Mouse (Mus musculus) hematopoietic stem cell, adult 5-6 weeks (primary cell): ENCODE data around the gene Usp32. TPM values are rescaled to one million over a fixed set of nuclear protein-coding genes. Genes with fewer than 3 reads are reported as not detected.

Experiments
- ATAC-seq, 2 experiments: fragments of 125-278 bp in 1 of 2; replicated peaks in 1 of 2; 2 replicates each; pipeline ENCODE4 v1.8.0; 2016 to 2017; ENCODE audit warnings: inconsistent platforms in 2 of 2, mild to moderate bottlenecking in 2 of 2, moderate number of reproducible peaks in 2 of 2, low read depth in 1 of 2, moderate TSS enrichment in 1 of 2; ENCODE audit not compliant: low FRiP score in 2 of 2, poor library complexity in 2 of 2, severe bottlenecking in 2 of 2, insufficient read depth in 1 of 2, low TSS enrichment in 1 of 2
- total RNA-seq: library from RNA; stranded (forward); fragments of 172-1452, 232-1000 nt; gene quantifications from 2 replicates; pipeline ENCODE4 v1.2.3, GENCODE M21; 2017

Gene Usp32
- total RNA-seq, 1 experiment from 2014 or later, result 18.5 TPM

- ATAC-seq, result no peak
These were observed 1.0 kb downstream of the Usp32 start for GRCm38 (mm10) chr11:85138776-85139474.

- peak in 1 of 2 experiments; percentile 53; a peak in 1 of 4 replicates for ATAC-seq
These were observed 8.4 kb downstream of the Usp32 start for GRCm38 (mm10) chr11:85131542-85131941.

- no peak for ATAC-seq
These were observed 11.1 kb downstream of the Usp32 start for GRCm38 (mm10) chr11:85128883-85129282.

- ATAC-seq, result peak; percentile 25 to 37; a peak in 2 of 4 replicates
These were observed 13.5 kb downstream of the Usp32 start for GRCm38 (mm10) chr11:85126257-85127102.

- peak in 1 of 2 experiments; percentile 51; a peak in 2 of 4 replicates for ATAC-seq
These were observed 16.5 kb downstream of the Usp32 start for GRCm38 (mm10) chr11:85123267-85123992.

- no peak for ATAC-seq
These were observed 17.9 kb downstream of the Usp32 start for GRCm38 (mm10) chr11:85122073-85122472.

GRCm38 (mm10) chr11:85117160-85117559, 22.8 kb downstream of the Usp32 start:
- ATAC-seq, result no peak

- ATAC-seq, result peak in 1 of 2 experiments; percentile 29; a peak in 1 of 4 replicates
These were observed 23.7 kb downstream of the Usp32 start for GRCm38 (mm10) chr11:85116084-85116844.

- no peak for ATAC-seq
These were observed 30.0 kb downstream of the Usp32 start for GRCm38 (mm10) chr11:85109957-85110356.

- ATAC-seq, result no peak; a peak in 1 of 4 replicates
These were observed 32.7 kb downstream of the Usp32 start for GRCm38 (mm10) chr11:85107217-85107616.

GRCm38 (mm10) chr11:85105836-85106235, 34.1 kb downstream of the Usp32 start:
- ATAC-seq, result no peak

- ATAC-seq, result no peak
These were observed 36.2 kb downstream of the Usp32 start for GRCm38 (mm10) chr11:85103763-85104162.

GRCm38 (mm10) chr11:85095116-85095515, 44.8 kb downstream of the Usp32 start:
- ATAC-seq, result no peak

GRCm38 (mm10) chr11:85086253-85086652, 53.7 kb downstream of the Usp32 start:
- no peak for ATAC-seq

GRCm38 (mm10) chr11:85067871-85068270, 72.1 kb downstream of the Usp32 start:
- no peak for ATAC-seq

- no peak for ATAC-seq
These were observed 81.4 kb downstream of the Usp32 start for GRCm38 (mm10) chr11:85058562-85058961.

- no peak for ATAC-seq
These were observed 82.4 kb downstream of the Usp32 start for GRCm38 (mm10) chr11:85057544-85057943.
